Mouse (Mus musculus) myocyte (in vitro differentiated cells): ENCODE results near the gene Fam69b.

Source experiments
- CEBPB ChIP-seq: IDR thresholded peaks from 2 replicates; pipeline ENCODE4 v1.6.1; 2011; ENCODE audit warnings: mild to moderate bottlenecking, moderate library complexity; ENCODE audit not compliant: poor library complexity, insufficient read depth, severe bottlenecking
- MAX ChIP-seq: IDR thresholded peaks from one replicate; pipeline ENCODE4 v1.6.1; 2011; ENCODE audit warnings: low read depth, mild to moderate bottlenecking, control low read depth
- MYOD1 ChIP-seq, 3 experiments: IDR thresholded peaks; one replicate each; pipeline ENCODE4 v1.6.1; 2011; ENCODE audit warnings: control low read depth in 2 of 3, low read depth in 2 of 3, mild to moderate bottlenecking in 2 of 3, moderate library complexity in 1 of 3; ENCODE audit not compliant: insufficient read length in 2 of 3, control insufficient read depth in 1 of 3
- POLR2A ChIP-seq: IDR thresholded peaks from one replicate; pipeline ENCODE4 v1.6.1; 2011; ENCODE audit warnings: low read depth, mild to moderate bottlenecking, control low read depth, moderate library complexity; ENCODE audit not compliant: insufficient read length
- POLR2AphosphoS2 ChIP-seq: IDR thresholded peaks from one replicate; pipeline ENCODE4 v1.6.1; 2011; ENCODE audit warnings: low read depth, control low read depth; ENCODE audit not compliant: insufficient read length
- USF1 ChIP-seq: IDR thresholded peaks from one replicate; pipeline ENCODE4 v1.6.1; 2011; ENCODE audit warnings: low read depth, mild to moderate bottlenecking, control low read depth, moderate library complexity

- TF ChIP-seq POLR2A (no peak), USF1 (no peak), MAX (no peak), MYOD1 (IDR thresholded peaks at IDR 0.05; ENCODE audit: control insufficient read depth in 1 of 3, insufficient read length in 2 of 3, low read depth in 2 of 3) (no peak), POLR2AphosphoS2 (no peak), CEBPB (no peak)
These were observed 36.8 kb upstream of the Fam69b start for GRCm38 (mm10) chr2:26591416-26591815.
